Mouse (Mus musculus) heart, adult 2 months (tissue): ENCODE measurements around the gene Cfap20.

ENCODE experiments used
- CTCF ChIP-seq: fragments of 200-600 bp; IDR thresholded peaks from 2 replicates; pipeline ENCODE4 v1.8.1; 2022; ENCODE audit warnings: antibody characterized with exemption, mild to moderate bottlenecking, moderate library complexity
- POLR2A ChIP-seq: fragments of 200-500 bp; IDR thresholded peaks from 2 replicates; pipeline ENCODE4 v1.6.1; 2011; ENCODE audit warnings: mild to moderate bottlenecking, low read depth, low read length, control low read depth; ENCODE audit not compliant: insufficient read depth

- no peak for TF ChIP-seq POLR2A
- peak; percentile 83 for TF ChIP-seq CTCF
These were observed 4.7 kb downstream of the Cfap20 start for GRCm38 (mm10) chr8:95429945-95430344.
